Mouse (Mus musculus) liver, adult 2 months (tissue): Measurements from ENCODE around the gene Zfp366.

Experiments used
- CTCF ChIP-seq: fragments of 200-500 bp; IDR thresholded peaks from 2 replicates; pipeline ENCODE4 v1.5.1; 2011; ENCODE audit warnings: low read depth, low read length, control low read depth
- POLR2A ChIP-seq: fragments of 200-500 bp; IDR thresholded peaks from 2 replicates; pipeline ENCODE4 v1.6.1; 2011; ENCODE audit warnings: low read length, control low read depth; ENCODE audit not compliant: insufficient read depth; ENCODE audit errors: extremely low read depth

- TF ChIP-seq CTCF (no peak), POLR2A (no peak)
Measured at GRCm38 (mm10) chr13:99186138-99186853, 1.7 kb downstream of the Zfp366 start.
